17 mouse cellular contexts compared by ENCODE assay signal in genomic region chr14:8502496-8502895, GRCm38 (mm10).
"Had no signal": no experiment of that assay in that cellular context is flagged by ENCODE, and none has a peak within 500 bp of the region (broad histone marks: within the 10 kb centered on the region; RNA-seq: fewer than 3 reads in every experiment).

No protein-coding gene starts in this region.

- ATAC-seq: liver, embryonic 12.5 days; liver, postnatal 0 days; lung, postnatal 0 days; midbrain, embryonic 13.5 days; midbrain, embryonic 15.5 days; midbrain, embryonic 16.5 days had no signal

- DNase-seq: left cerebral cortex, postnatal 4 days; liver; liver, embryonic 13.5 days; liver, postnatal 0 days; lung, adult 18-20 months; lung, adult 2 months; lung, embryonic 14.5 days; lung, postnatal 10 days; lung, postnatal 14 days; lung, postnatal 36 days; lung, postnatal 4 days; midbrain, embryonic 14.5 days had no signal
